ENCODE assay signal across 21 mouse cellular contexts in genomic region chr10:85038147-85038546, GRCm38 (mm10).
DNase-seq lines count a peak whose midpoint lies in the region; ATAC-seq and TF ChIP-seq lines count a peak whose summit lies in the region.
"Had no signal": no experiment of that assay in that cellular context is flagged by ENCODE, and none has a peak within 500 bp of the region (broad histone marks: within the 10 kb centered on the region; RNA-seq: fewer than 3 reads in every experiment).

No protein-coding gene starts in this region.

- no peak for TF ChIP-seq CTCF in CH12.LX (conservative IDR thresholded peaks at IDR 0.05 in 1 of 2, IDR thresholded peaks at IDR 0.05 in 1 of 2; ENCODE audit: low read depth in 2 of 2, low read length in 2 of 2)

- no peak for TF ChIP-seq RAD21 in CH12.LX (IDR thresholded peaks at IDR 0.05; ENCODE audit: low read depth, low read length)

- H3K4me2 ChIP-seq in liver, embryonic 16.5 days (ENCODE audit: low read depth, low read length): no peak overlapping the region
- H3K4me2 ChIP-seq in liver, embryonic 12.5 days: no peak overlapping the region
- no peak overlapping the region for H3K4me2 ChIP-seq in midbrain, embryonic 14.5 days (ENCODE audit: low read length)
- 0 out of 2 replicates have a peak overlapping the region, but pooled peaks have one; percentile 27 for H3K4me2 ChIP-seq in CH12.LX (ENCODE audit: insufficient read depth, low read depth, poor library complexity, severe bottlenecking)
- H3K4me2 ChIP-seq: embryonic facial prominence, embryonic 13.5 days; forebrain, embryonic 12.5 days; heart, embryonic 12.5 days had no signal

- TF ChIP-seq POLR2A in CH12.LX (IDR thresholded peaks at IDR 0.05; ENCODE audit: low read depth, low read length): no peak

- H3K9me3 ChIP-seq in liver, embryonic 16.5 days (replicated peaks; ENCODE audit: control insufficient read depth, low read length): no peaks in the 10 kb centered on the region
- no peaks in the 10 kb centered on the region for H3K9me3 ChIP-seq in liver, embryonic 12.5 days (replicated peaks)
- no peaks in the 10 kb centered on the region; the same call in 1 of the 2 replicates for H3K9me3 ChIP-seq in midbrain, embryonic 10.5 days (replicated peaks)
- H3K9me3 ChIP-seq in midbrain, embryonic 14.5 days (ENCODE audit: control insufficient read depth, low read length): no peaks in the 10 kb centered on the region
- H3K9me3 ChIP-seq in CH12.LX (replicated peaks; ENCODE audit: low read length): peaks cover 7% of the 10 kb centered on the region
- H3K9me3 ChIP-seq: embryonic facial prominence, embryonic 13.5 days; forebrain, embryonic 12.5 days; heart, embryonic 12.5 days; hindbrain, embryonic 10.5 days had no signal

- in situ Hi-C loops in CH12.LX (cut with MboI; ENCODE audit: low pct_ligation_motif_present, low pct_unique_long_range_greater_than_20kb, low sequenced_read_pairs): loop anchor here (10.0 to 25.0 kb wide), 2 partner anchors 393 to 526 kb away; no protein-coding TSS in a partner anchor

- dilution Hi-C loops in CH12.LX (cut with MboI; ENCODE audit: extremely low pct_ligation_motif_present, extremely low pct_unique_long_range_greater_than_20kb, low sequenced_read_pairs): no loop called here

- WGBS in liver, embryonic 16.5 days (ENCODE audit: insufficient replicate concordance): 60% methylated on average over 10 of the region's 10 CpGs
- WGBS in liver, embryonic 12.5 days (ENCODE audit: insufficient replicate concordance): 65% methylated on average over 10 of the region's 10 CpGs
- 75% methylated on average over 10 of the region's 10 CpGs for WGBS in midbrain, embryonic 10.5 days
- 66% methylated on average over 10 of the region's 10 CpGs for WGBS in midbrain, embryonic 14.5 days

- H3K4me3 ChIP-seq in liver, embryonic 16.5 days (ENCODE audit: low read depth, low read length): no peak overlapping the region
- no peak overlapping the region for H3K4me3 ChIP-seq in liver, embryonic 12.5 days
- H3K4me3 ChIP-seq in midbrain, embryonic 10.5 days: no peak overlapping the region
- no peak overlapping the region for H3K4me3 ChIP-seq in midbrain, embryonic 14.5 days (replicated peaks; ENCODE audit: low read depth, low read length)
- no peak overlapping the region for H3K4me3 ChIP-seq in CH12.LX (replicated peaks in 1 of 3; ENCODE audit: low read depth in 2 of 3, low read length in 2 of 3, poor library complexity in 1 of 3)
- H3K4me3 ChIP-seq: embryonic facial prominence, embryonic 13.5 days; forebrain, embryonic 12.5 days; gastrocnemius, adult 2 months; heart, embryonic 12.5 days; hindbrain, embryonic 10.5 days had no signal

- no peaks in the 10 kb centered on the region for H3K79me2 ChIP-seq in CH12.LX (replicated peaks; ENCODE audit: control insufficient read depth, extremely low read depth, insufficient read depth, poor library complexity, severe bottlenecking)

- peak; percentile 25 for DNase-seq in adrenal gland, postnatal 10 days
- no peak for DNase-seq in adrenal gland, postnatal 36 days
- DNase-seq in midbrain, embryonic 10.5 days (ENCODE audit: low spot score): no peak
- no peak for DNase-seq in midbrain, embryonic 14.5 days
- no peak for DNase-seq in CH12.LX (ENCODE audit: extremely low read depth)
- no peak for DNase-seq in frontal cortex, adult 2 months (ENCODE audit: extremely low spot score in 1 of 2, low spot score in 1 of 2)
- DNase-seq: adrenal gland, postnatal 14 days; B cell, adult 2 months; cerebellum, adult 18-20 months; cerebellum, adult 9-11 months; cerebellum, postnatal 36 days; gastrocnemius, adult 2 months; gastrocnemius, postnatal 25 days had no signal

- no peak for TF ChIP-seq EP300 in CH12.LX (IDR thresholded peaks at IDR 0.05; ENCODE audit: low read length)

- H3K27ac ChIP-seq in liver, embryonic 16.5 days (ENCODE audit: low read length): no peak overlapping the region
- no peak overlapping the region for H3K27ac ChIP-seq in liver, embryonic 12.5 days
- peak overlapping the region; percentile 28; the same call in 1 of the 2 replicates for H3K27ac ChIP-seq in midbrain, embryonic 10.5 days (replicated peaks)
- no peak overlapping the region for H3K27ac ChIP-seq in midbrain, embryonic 14.5 days (replicated peaks; ENCODE audit: low read depth, low read length)
- no peak overlapping the region for H3K27ac ChIP-seq in CH12.LX (ENCODE audit: insufficient read depth, low read depth)
- H3K27ac ChIP-seq: embryonic facial prominence, embryonic 13.5 days; forebrain, embryonic 12.5 days; gastrocnemius, adult 2 months; hindbrain, embryonic 10.5 days had no signal

- no peaks in the 10 kb centered on the region for H3K27me3 ChIP-seq in liver, embryonic 16.5 days (ENCODE audit: control insufficient read depth, insufficient read depth, low read depth, low read length)
- 0 out of 2 replicates have a peak, but pooled peaks cover 2% of the 10 kb centered on the region for H3K27me3 ChIP-seq in liver, embryonic 12.5 days (replicated peaks)
- peaks cover 32% of the 10 kb centered on the region for H3K27me3 ChIP-seq in midbrain, embryonic 10.5 days (ENCODE audit: low read depth, poor library complexity, severe bottlenecking)
- no peaks in the 10 kb centered on the region for H3K27me3 ChIP-seq in midbrain, embryonic 14.5 days (ENCODE audit: control insufficient read depth, insufficient read depth, low read length)
- no peaks in the 10 kb centered on the region for H3K27me3 ChIP-seq in CH12.LX (replicated peaks)
- H3K27me3 ChIP-seq: embryonic facial prominence, embryonic 13.5 days; heart, embryonic 12.5 days had no signal

- peak; percentile 30; the same call in 1 of the 2 replicates for ATAC-seq in liver, embryonic 16.5 days (ENCODE audit: low read depth)
- ATAC-seq in liver, embryonic 12.5 days: no peak
- no peak for ATAC-seq in midbrain, embryonic 14.5 days (ENCODE audit: low FRiP score, low TSS enrichment)
- ATAC-seq: CD4-positive, CD25-positive, alpha-beta regulatory T cell, adult 4 months; forebrain, embryonic 16.5 days had no signal

- H3K4me1 ChIP-seq in liver, embryonic 16.5 days (ENCODE audit: control insufficient read depth, low read depth, low read length): no peaks in the 10 kb centered on the region
- no peaks in the 10 kb centered on the region for H3K4me1 ChIP-seq in liver, embryonic 12.5 days
- H3K4me1 ChIP-seq in midbrain, embryonic 10.5 days: peaks cover 27% of the 10 kb centered on the region
- H3K4me1 ChIP-seq in midbrain, embryonic 14.5 days (ENCODE audit: control insufficient read depth, insufficient read depth, low read length): no peaks in the 10 kb centered on the region
- H3K4me1 ChIP-seq in CH12.LX (ENCODE audit: control insufficient read depth in 1 of 2, insufficient read depth in 2 of 2): peaks cover 7 to 23% of the 10 kb centered on the region in 2 experiments; a peak in 3 of 4 replicates
- H3K4me1 ChIP-seq: embryonic facial prominence, embryonic 13.5 days; heart, embryonic 12.5 days had no signal

- H3K9ac ChIP-seq in liver, embryonic 16.5 days (ENCODE audit: low read depth, low read length): no peak overlapping the region
- H3K9ac ChIP-seq in liver, embryonic 12.5 days: no peak overlapping the region
- H3K9ac ChIP-seq in midbrain, embryonic 14.5 days (replicated peaks; ENCODE audit: low read length): no peak overlapping the region
- H3K9ac ChIP-seq in CH12.LX (ENCODE audit: insufficient read depth, low read depth): no peak overlapping the region
- H3K9ac ChIP-seq: embryonic facial prominence, embryonic 13.5 days; forebrain, embryonic 12.5 days; heart, embryonic 12.5 days had no signal

- H3K36me3 ChIP-seq in liver, embryonic 16.5 days (ENCODE audit: control insufficient read depth, insufficient read depth): no peaks in the 10 kb centered on the region
- H3K36me3 ChIP-seq in liver, embryonic 12.5 days: no peaks in the 10 kb centered on the region
- H3K36me3 ChIP-seq in midbrain, embryonic 10.5 days: no peaks in the 10 kb centered on the region
- no peaks in the 10 kb centered on the region for H3K36me3 ChIP-seq in midbrain, embryonic 14.5 days (ENCODE audit: control insufficient read depth, insufficient read depth, low read length)
- no peaks in the 10 kb centered on the region for H3K36me3 ChIP-seq in CH12.LX (replicated peaks in 1 of 2; ENCODE audit: control insufficient read depth in 1 of 2, insufficient read depth in 1 of 2, low read length in 1 of 2)
- H3K36me3 ChIP-seq: embryonic facial prominence, embryonic 13.5 days; forebrain, embryonic 12.5 days; heart, embryonic 12.5 days; hindbrain, embryonic 10.5 days had no signal

TF ChIP-seq in CH12.LX, 34 proteins besides CTCF, POLR2A, EP300 and RAD21:
- TF ChIP-seq ZC3H11A (IDR thresholded peaks at IDR 0.05; ENCODE audit: low read depth, low read length) (no peak), BHLHE40 (IDR thresholded peaks at IDR 0.05; ENCODE audit: low read depth, low read length) (peak; percentile 32; the same call in 1 of the 2 replicates), MEF2A (IDR thresholded peaks at IDR 0.05; ENCODE audit: borderline replicate concordance, low read depth, low read length) (peak; percentile 32; the same call in 1 of the 2 replicates)
